Mouse (Mus musculus): ENCODE measurements at regions not wholly inside any gene's neighbourhood (a gene's known extent, or its start where the extent isn't known, plus 50 kb on each side); places are given as distances from the start of the nearest gene placed in this dataset.

DNA sequence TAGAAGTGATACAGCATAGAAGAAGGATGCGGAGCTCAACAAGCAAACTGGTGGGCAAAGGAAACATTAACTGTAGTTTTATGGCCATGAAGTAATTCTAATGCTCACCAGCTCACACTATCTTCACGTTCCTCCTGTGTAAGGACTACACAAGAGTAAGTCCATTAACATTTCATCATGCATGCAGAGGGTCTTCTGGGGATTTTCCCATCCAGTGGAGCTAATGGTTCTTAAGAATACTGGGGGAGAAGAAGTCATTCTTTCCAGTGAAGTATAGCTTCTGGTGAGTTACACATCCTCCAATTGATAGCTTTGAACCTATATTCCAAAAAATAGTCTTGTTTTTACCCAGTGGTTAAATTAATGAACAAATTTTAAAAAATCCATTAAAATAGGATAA is 1103.4 kb upstream of the Cited2 start:
- Histone ChIP-seq H3K9ac (no peak overlapping the region), H3K36me3 (ENCODE audit: insufficient read depth) (no peaks in the 10 kb centered on the region), H3K9me3 (ENCODE audit: low read length) (0 out of 2 replicates have a peak, but pooled peaks cover 4% of the 10 kb centered on the region), H3K27ac (ENCODE audit: low read depth, low read length) (no peak overlapping the region), H3K4me1 (ENCODE audit: insufficient read depth) (no peaks in the 10 kb centered on the region), H3K4me2 (ENCODE audit: low read depth) (no peak overlapping the region), H3K4me3 (ENCODE audit: low read depth, low read length) (no peak overlapping the region), H3K27me3 (ENCODE audit: insufficient read depth, low read length) (no peaks in the 10 kb centered on the region)
- ATAC-seq (no peak), DNase-seq (no peak)
- WGBS: 83% methylated on average over 2 of the region's 2 CpGs
- TF ChIP-seq CTCF (IDR thresholded peaks at IDR 0.05; ENCODE audit: low read depth): no peak

DNA sequence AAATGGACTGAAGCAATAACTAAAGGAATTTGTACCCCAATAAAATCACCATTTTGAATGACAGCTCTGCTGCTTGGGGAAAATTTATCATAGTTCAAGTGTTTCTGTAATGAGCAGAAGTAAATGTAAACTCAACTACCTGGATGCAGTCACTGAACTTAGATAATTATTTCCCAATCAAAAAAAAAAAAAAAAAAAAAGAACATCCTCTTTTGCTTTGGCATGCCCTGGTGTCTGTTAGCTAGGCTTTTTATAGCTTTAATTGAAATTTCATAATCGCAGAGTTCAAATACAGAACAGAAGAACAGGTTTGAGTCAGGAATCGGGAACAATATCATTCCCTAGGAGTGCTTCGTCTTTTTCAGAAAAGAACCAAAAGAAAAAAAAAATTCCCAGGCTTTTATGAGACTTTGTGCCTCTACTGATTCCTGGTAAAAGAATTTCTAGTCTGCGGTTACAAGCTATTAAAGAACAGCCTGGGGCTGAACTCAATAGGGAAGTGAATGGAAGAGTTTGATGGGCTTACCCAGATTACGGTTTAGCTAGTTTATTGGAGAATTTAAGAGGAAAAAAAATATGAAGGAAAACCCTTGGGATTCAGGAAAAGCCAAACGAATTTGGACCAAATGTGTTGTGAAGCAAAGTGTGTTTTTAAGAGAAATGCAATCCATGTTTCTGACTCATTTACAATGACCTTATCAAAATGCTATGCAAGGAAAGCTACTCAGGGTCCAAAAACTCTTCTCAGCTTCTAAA is 1102.0 kb upstream of the Cited2 start:
- DNase-seq: no peak
- H3K27ac ChIP-seq (ENCODE audit: low read depth, low read length): no peak overlapping the region
- no peak for TF ChIP-seq CTCF (IDR thresholded peaks at IDR 0.05; ENCODE audit: low read depth)
- WGBS: 25% methylated on average over 6 of the region's 6 CpGs
- H3K9me3 ChIP-seq (ENCODE audit: low read length): 0 out of 2 replicates have a peak, but pooled peaks cover 4% of the 10 kb centered on the region
- no peaks in the 10 kb centered on the region for H3K36me3 ChIP-seq (ENCODE audit: insufficient read depth)
- H3K4me1 ChIP-seq (ENCODE audit: insufficient read depth): no peaks in the 10 kb centered on the region
- no peak for ATAC-seq
- H3K27me3 ChIP-seq (ENCODE audit: insufficient read depth, low read length): no peaks in the 10 kb centered on the region
- no peak overlapping the region for H3K9ac ChIP-seq
- H3K4me2 ChIP-seq (ENCODE audit: low read depth): no peak overlapping the region
- no peak overlapping the region for H3K4me3 ChIP-seq (ENCODE audit: low read depth, low read length)

DNA sequence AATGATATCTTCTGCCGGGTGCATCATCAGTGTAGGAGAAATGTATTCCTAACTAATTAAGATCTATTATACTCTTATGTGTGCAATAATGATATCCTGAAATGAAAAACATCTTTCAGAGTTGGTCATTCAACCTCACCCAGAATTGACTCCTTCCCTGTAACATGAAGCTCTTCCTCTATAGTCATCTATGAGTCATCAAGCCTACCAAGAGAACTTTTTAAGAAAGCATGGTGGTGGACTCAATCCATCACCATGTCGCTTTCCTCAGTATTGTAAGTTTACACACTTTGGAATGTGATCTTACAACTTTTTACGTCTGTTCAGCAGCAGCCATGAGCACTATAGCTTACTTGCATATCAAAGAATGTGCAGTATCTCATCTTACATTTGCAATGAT is 1100.2 kb upstream of the Cited2 start:
- TF ChIP-seq CTCF (IDR thresholded peaks at IDR 0.05; ENCODE audit: low read depth): no peak
- Histone ChIP-seq H3K9me3 (ENCODE audit: low read length) (0 out of 2 replicates have a peak, but pooled peaks cover 4% of the 10 kb centered on the region), H3K4me2 (ENCODE audit: low read depth) (no peak overlapping the region), H3K4me1 (ENCODE audit: insufficient read depth) (no peaks in the 10 kb centered on the region), H3K4me3 (ENCODE audit: low read depth, low read length) (no peak overlapping the region), H3K27me3 (ENCODE audit: insufficient read depth, low read length) (no peaks in the 10 kb centered on the region), H3K9ac (no peak overlapping the region), H3K27ac (ENCODE audit: low read depth, low read length) (no peak overlapping the region), H3K36me3 (ENCODE audit: insufficient read depth) (no peaks in the 10 kb centered on the region)
- WGBS: 95% methylated on average over 3 of the region's 3 CpGs
- ATAC-seq (no peak), DNase-seq (no peak)

DNA sequence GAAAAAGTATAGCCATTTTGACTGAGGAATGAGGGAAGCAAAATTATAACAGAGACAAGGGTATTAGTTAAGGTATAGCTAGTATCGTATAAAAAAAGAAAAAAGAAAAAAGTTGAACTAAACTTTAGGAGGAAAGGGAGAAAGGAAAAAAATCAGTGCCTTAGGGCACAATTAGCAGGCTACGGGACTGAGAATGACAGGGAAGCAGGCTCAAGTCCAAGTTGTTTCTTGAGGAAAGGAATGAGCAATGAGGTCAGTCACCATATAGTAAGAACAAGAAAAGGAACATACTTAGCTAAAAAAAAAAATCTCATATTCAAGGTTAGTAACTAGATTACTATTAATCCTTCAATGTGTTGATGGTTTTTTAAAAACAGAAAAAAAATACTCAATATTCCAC is 1089.8 kb upstream of the Cited2 start:
- WGBS: 52% methylated on average over 2 of the region's 2 CpGs
- Histone ChIP-seq H3K9me3 (ENCODE audit: low read length) (no peaks in the 10 kb centered on the region), H3K4me3 (ENCODE audit: low read depth, low read length) (no peak overlapping the region), H3K9ac (no peak overlapping the region), H3K4me1 (ENCODE audit: insufficient read depth) (no peaks in the 10 kb centered on the region), H3K36me3 (ENCODE audit: insufficient read depth) (no peaks in the 10 kb centered on the region), H3K27me3 (ENCODE audit: insufficient read depth, low read length) (no peaks in the 10 kb centered on the region), H3K4me2 (ENCODE audit: low read depth) (no peak overlapping the region), H3K27ac (ENCODE audit: low read depth, low read length) (no peak overlapping the region)
- TF ChIP-seq CTCF (IDR thresholded peaks at IDR 0.05; ENCODE audit: low read depth): no peak
- DNase-seq (no peak), ATAC-seq (no peak)

DNA sequence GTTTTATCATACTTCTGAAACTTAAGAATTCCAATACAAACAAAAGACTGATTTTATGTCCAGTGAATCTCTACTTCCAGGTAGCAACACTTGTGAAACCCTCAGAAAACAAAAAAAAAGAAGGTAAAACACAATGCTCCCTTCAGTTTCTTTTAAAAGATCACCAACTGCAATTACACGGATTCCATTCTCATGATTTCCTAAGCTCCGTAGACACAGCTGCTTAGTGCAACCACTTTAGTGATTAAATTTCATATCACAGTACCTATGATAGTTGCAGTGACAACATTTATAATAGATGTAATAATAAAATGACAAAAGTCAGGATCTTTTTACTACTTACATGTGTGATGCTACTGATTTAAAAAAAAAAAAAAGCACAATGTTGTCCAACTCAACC is 1087.6 kb upstream of the Cited2 start:
- H3K9ac ChIP-seq: no peak overlapping the region
- no peaks in the 10 kb centered on the region for H3K4me1 ChIP-seq (ENCODE audit: insufficient read depth)
- H3K36me3 ChIP-seq (ENCODE audit: insufficient read depth): no peaks in the 10 kb centered on the region
- H3K9me3 ChIP-seq (ENCODE audit: low read length): no peaks in the 10 kb centered on the region
- ATAC-seq (no peak), DNase-seq (no peak)
- no peak overlapping the region for H3K4me3 ChIP-seq (ENCODE audit: low read depth, low read length)
- no peaks in the 10 kb centered on the region for H3K27me3 ChIP-seq (ENCODE audit: insufficient read depth, low read length)
- TF ChIP-seq CTCF (IDR thresholded peaks at IDR 0.05; ENCODE audit: low read depth): no peak
- no peak overlapping the region for H3K27ac ChIP-seq (ENCODE audit: low read depth, low read length)
- no peak overlapping the region for H3K4me2 ChIP-seq (ENCODE audit: low read depth)
- WGBS: 87% methylated on average over 2 of the region's 2 CpGs

DNA sequence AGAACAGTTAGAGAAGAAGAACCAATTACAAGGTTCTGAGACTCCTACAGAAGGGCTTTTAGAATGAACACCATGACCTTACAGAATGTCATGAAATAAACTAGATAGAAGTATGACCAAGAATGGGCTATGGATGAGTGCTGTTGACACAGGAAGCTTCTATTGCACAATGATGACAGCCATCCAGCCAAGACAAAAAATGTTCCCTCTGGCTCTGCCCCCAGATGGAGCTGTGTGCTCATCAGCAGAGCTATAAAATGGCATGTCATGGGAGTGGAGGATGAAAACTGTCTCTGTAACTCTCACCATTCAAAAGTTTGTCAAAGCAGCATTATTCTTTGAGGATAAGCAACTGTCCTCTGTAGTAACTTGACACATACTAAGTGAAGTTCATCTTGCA is 1086.0 kb upstream of the Cited2 start:
- Histone ChIP-seq H3K27ac (ENCODE audit: low read depth, low read length) (no peak overlapping the region), H3K4me3 (ENCODE audit: low read depth, low read length) (no peak overlapping the region), H3K4me2 (ENCODE audit: low read depth) (no peak overlapping the region), H3K9me3 (ENCODE audit: low read length) (no peaks in the 10 kb centered on the region), H3K36me3 (ENCODE audit: insufficient read depth) (no peaks in the 10 kb centered on the region), H3K9ac (no peak overlapping the region), H3K4me1 (ENCODE audit: insufficient read depth) (no peaks in the 10 kb centered on the region), H3K27me3 (ENCODE audit: insufficient read depth, low read length) (no peaks in the 10 kb centered on the region)
- DNase-seq (peak; percentile 6), ATAC-seq (no peak)
- peak; percentile 42; the same call in 1 of the 2 replicates for TF ChIP-seq CTCF (IDR thresholded peaks at IDR 0.05; ENCODE audit: low read depth)

DNA sequence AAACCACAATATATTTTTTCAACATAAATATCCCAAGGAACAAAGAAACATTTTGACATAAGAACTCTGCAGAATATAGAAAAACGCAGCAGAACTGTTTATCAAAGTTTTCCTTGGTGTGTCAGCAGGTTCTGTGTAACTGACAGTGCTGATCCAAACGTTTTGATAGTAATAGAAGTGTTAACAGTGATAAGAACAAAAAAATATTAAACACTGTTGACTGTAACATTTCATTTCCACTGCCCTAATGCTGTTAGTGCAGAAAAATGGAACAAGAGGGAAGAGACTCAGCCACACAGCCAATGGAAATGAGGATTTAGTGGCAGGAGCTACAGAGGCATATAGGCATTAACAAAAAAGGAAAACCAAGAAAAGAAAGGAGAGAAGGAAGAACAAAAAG is 1084.9 kb upstream of the Cited2 start:
- ATAC-seq: no peak
- Histone ChIP-seq H3K9me3 (ENCODE audit: low read length) (no peaks in the 10 kb centered on the region), H3K27ac (ENCODE audit: low read depth, low read length) (no peak overlapping the region), H3K4me2 (ENCODE audit: low read depth) (no peak overlapping the region), H3K27me3 (ENCODE audit: insufficient read depth, low read length) (no peaks in the 10 kb centered on the region), H3K36me3 (ENCODE audit: insufficient read depth) (no peaks in the 10 kb centered on the region), H3K4me1 (ENCODE audit: insufficient read depth) (no peaks in the 10 kb centered on the region), H3K4me3 (ENCODE audit: low read depth, low read length) (no peak overlapping the region), H3K9ac (no peak overlapping the region)
- 15% methylated on average over 2 of the region's 2 CpGs for WGBS
- no peak for TF ChIP-seq CTCF (IDR thresholded peaks at IDR 0.05; ENCODE audit: low read depth)
- no peak for DNase-seq

Data from forebrain, postnatal 0 days (tissue).